Mouse (Mus musculus) macrophage (primary cell): ENCODE measurements around the gene Alx3. TPM values are rescaled to one million over a fixed set of nuclear protein-coding genes. Genes with fewer than 3 reads are reported as not detected.

ENCODE experiments used
- H3K27ac ChIP-seq: fragments of 350-480 bp; formaldehyde crosslinking; 2 replicates; pipeline ENCODE4 v1.9.0; 2021
- H3K36me3 ChIP-seq: fragments of 350-480 bp; formaldehyde crosslinking; 2 replicates; pipeline ENCODE4 v1.9.0; 2021; ENCODE audit errors: inconsistent target
- H3K4me3 ChIP-seq: fragments of 350-480 bp; formaldehyde crosslinking; 2 replicates; pipeline ENCODE4 v1.9.0; 2021; ENCODE audit errors: inconsistent target
- H3K79me2 ChIP-seq: fragments of 350-480 bp; formaldehyde crosslinking; 2 replicates; pipeline ENCODE4 v1.9.0; 2021; ENCODE audit errors: inconsistent target
- WGBS: methylation state at CpG from one replicate; pipeline ENCODE4 v1.1.7; 2026; ENCODE audit warnings: inconsistent platforms; ENCODE audit not compliant: missing documents; 5-methylcytosine and 5-hydroxymethylcytosine counted together
- polyA plus RNA-seq: library from polyadenylated mRNA; stranded (reverse); fragments of 250-400 nt; gene quantifications from 3 replicates; pipeline ENCODE4 v1.2.4, GENCODE M21; 2018; ENCODE audit warnings: inconsistent platforms

Gene Alx3
- polyA plus RNA-seq, 1 experiment from 2014 or later, result not detected

DNA sequence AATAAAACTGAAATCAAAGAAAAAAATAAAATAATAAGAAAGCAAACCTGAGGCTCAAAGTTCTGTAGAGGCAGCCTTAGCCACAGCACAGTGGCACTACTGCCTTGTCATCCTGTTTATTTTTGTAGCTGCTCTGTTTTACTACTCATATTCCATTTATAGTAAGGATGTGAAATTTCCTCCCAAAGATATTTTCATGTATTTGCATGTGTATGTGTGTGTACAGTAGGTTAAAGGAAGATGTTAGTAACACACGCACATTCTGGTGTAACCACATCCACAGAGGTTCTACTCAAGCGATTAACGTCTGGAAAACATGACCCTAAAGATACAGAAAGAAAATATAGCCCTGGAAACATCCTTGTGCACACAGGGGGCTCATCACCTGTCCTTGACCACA, 18.0 kb upstream of the Alx3 start:
- H3K4me3 ChIP-seq, result no peak overlapping the region
- no peaks in the 10 kb centered on the region for H3K79me2 ChIP-seq
- H3K36me3 ChIP-seq, result no peaks in the 10 kb centered on the region
- WGBS, result 89% methylated on average over 3 of the region's 3 CpGs
- no peak overlapping the region for H3K27ac ChIP-seq

DNA sequence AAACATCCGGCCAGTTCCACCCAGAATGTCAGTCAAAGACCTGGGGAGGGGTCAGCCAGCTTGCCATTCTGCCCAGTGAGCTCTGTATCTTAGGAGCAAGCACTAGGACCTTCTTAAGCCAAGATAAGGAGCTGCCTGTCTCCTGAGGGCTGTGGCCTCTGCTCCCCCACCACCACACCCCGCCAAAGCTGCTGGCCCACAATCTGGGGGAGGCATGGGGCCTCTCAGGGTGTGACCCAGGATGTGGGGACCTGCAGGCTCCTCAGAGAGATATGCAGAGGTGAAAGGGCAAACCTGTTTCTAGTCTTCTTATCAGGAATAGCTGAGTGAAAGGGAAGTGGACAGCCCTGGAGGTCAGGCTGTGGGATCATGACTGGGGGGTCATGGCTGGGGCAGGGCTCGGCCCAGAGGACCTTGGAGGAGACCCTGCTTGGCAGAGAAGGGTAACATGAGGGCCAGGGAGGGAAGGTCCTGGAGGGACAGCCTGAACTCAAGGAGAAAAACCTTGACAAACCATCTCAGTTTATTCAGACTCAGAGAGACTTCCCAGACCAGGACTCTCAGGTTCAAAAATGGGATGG, 16.9 kb upstream of the Alx3 start:
- WGBS, result 66% methylated on average over 3 of the region's 3 CpGs
- Histone ChIP-seq H3K4me3 (no peak overlapping the region), H3K79me2 (no peaks in the 10 kb centered on the region), H3K27ac (no peak overlapping the region), H3K36me3 (no peaks in the 10 kb centered on the region)

DNA sequence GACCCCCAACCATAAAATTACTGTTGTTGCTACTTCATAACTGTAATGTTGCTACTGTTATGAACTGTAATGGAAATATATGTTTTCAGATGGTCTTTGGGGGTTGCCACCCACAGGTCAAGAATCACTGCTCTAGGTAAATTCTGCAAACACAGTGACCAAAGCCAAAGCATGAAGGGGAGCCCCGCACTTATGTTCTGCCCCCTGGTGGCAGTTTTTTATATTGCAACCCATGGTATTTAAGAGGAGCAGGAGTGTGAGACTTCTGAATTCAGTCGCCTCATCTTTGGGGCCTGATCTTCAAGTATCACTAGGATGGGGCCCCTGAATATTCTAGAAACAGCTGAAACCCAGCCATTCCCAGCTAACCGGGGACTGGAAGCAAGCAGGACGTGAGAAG, 15.4 kb upstream of the Alx3 start:
- 13% methylated on average over 4 of the region's 4 CpGs for WGBS
- no peaks in the 10 kb centered on the region for H3K36me3 ChIP-seq
- no peak overlapping the region for H3K4me3 ChIP-seq
- H3K27ac ChIP-seq, result no peak overlapping the region
- no peaks in the 10 kb centered on the region for H3K79me2 ChIP-seq

DNA sequence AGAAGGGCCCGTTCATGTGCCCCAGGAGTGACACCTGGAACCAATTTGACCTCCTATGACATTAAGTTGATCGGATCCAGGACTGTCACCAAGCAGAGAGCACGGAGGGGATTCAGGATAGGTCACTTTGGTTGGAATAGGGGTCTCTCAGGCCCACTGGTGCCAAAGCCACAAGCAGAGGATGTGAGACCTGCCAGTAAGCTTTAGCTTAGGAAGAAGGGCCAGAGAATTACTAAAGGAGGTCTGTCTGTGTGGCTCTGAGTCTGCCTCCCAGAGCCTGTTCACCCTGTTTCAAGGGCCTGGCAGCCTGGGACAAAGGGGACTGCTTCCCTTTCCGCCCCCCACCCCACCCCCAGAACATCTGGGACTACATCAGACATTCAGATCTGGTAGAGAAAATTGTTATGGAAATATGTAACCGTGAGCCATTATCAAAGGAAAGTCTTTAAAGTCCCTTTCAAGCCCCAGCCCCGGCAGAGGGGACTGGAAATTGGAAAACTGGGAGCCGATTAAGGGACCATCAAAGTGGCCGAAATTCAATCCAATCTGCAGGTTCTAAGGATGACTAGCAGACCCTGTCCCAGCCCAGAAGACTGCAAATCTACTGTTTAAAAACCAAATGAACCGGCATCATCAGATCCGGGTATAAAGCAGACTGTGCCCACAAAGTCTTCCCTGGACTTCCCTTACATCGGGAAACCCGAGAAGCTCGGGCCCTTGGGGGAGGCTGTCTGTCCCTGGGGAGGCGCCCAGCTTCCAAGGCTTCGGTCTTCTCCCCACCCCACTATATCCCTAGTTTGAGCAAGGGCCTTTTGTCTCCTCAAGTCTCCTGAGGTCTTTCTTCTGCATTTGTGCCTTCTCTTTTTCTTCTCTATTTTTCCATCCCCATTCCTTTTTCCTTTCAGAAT, 13.5 kb upstream of the Alx3 start:
- WGBS, result 12% methylated on average over 15 of the region's 15 CpGs
- Histone ChIP-seq H3K27ac (no peak overlapping the region), H3K4me3 (no peak overlapping the region)

DNA sequence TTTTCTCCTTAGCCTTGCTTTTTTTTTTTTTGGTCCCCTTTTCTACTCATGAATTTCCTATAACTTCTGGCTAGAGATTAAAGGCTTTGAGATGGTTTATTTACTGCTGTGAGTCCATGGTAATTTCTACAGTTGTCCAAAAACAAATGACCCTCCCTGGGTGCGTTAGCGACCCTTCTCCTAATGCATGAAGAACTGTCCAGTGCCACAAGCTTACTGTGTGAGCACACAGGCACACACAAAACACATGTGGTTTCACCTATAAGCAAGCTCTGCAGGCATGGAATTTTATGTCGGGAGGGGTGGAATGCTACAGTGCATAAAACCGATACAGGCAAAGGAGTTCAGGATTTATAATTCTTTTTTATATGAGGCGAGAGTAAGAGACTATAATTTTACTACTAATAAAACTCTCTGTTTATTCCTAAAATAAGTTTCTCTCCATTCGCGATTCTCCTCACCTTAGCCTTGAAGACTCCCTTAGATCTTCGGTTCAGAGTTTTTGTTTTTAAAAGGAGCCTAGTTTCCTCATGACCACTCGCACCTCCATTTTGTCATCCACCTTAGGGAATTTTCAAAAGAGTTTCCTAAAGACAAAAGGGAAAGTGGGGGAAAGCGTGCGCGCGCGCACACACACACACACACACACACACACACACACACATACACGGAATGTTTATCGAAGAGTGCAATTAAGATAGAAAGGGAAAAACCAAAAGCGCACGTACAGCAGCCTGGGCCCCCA, 12.5 kb upstream of the Alx3 start:
- WGBS, result 3% methylated on average over 11 of the region's 18 CpGs
- Histone ChIP-seq H3K36me3 (no peaks in the 10 kb centered on the region), H3K4me3 (no peak overlapping the region), H3K27ac (no peak overlapping the region), H3K79me2 (no peaks in the 10 kb centered on the region)

More for the DNA sequence above, 13.5 kb upstream of the Alx3 start:
- H3K79me2 ChIP-seq, result no peaks in the 10 kb centered on the region
- no peaks in the 10 kb centered on the region for H3K36me3 ChIP-seq

DNA sequence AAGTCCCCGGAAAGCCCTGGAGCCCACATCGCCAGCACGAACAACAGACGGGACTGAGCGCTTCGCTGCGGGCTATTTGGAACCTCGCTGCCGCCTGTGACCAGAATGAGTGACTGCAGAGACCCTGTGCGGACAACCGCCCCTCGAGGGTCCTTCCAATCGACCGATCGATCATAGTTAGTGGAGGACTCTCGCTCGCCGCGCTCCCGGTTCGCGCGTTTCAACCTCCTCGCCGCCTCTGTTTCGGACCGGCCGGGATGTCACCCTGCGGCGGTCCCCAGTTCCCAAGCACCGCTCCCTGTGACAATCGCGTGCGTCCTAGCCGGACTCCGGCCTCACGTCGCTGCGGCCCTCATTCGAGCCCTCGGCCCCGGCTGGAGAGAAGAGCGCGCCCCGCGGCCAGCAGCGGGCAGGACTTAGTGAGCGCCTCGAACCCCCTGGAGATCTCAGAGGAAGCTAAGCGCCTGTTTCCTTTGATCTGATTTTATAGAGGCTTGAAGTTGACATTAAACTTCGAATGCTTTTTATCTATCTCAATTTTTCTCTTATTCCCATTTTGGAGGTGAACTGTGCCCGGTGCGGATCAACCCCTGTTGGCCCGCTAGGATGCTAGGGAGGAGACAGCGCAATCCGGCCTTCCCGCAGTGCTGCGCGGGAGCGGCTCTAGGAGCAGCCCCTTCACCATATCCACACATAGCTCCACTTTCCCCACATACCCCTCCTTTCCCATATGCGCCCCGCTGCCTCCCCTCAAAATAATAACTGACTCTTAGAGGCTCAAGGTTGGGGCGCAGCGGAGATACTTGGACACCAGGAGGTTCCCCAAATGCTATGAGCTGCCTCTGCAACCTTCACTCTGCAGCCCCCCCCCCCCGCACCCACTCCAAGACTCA, 11.7 kb upstream of the Alx3 start:
- 3% methylated on average over 64 of the region's 65 CpGs for WGBS

DNA sequence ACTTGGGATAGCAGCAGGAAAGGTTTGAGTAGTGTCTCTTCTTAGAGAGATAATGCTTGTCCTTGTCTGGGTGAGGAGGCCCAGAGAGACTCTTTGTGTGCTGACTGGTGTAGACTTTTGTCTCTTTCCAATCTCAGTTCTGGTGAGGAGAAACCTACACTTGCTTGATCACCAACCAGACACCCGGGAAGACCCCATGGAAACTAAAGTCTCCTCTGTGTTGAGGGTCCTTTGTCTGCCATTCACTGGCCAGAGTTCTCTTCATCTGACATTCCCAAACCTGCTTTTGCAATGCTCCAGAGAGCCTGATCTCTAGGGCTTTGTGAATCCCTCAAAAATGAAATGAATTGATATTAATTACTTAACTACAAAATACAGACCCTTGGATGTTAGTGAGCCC, 10.9 kb upstream of the Alx3 start:
- Histone ChIP-seq H3K36me3 (no peaks in the 10 kb centered on the region), H3K79me2 (no peaks in the 10 kb centered on the region), H3K27ac (no peak overlapping the region), H3K4me3 (no peak overlapping the region)
- 6% methylated on average over 1 of the region's 1 CpGs for WGBS

More for the DNA sequence above, 11.7 kb upstream of the Alx3 start:
- no peaks in the 10 kb centered on the region for H3K36me3 ChIP-seq
- H3K27ac ChIP-seq, result no peak overlapping the region
- no peaks in the 10 kb centered on the region for H3K79me2 ChIP-seq
- no peak overlapping the region for H3K4me3 ChIP-seq

DNA sequence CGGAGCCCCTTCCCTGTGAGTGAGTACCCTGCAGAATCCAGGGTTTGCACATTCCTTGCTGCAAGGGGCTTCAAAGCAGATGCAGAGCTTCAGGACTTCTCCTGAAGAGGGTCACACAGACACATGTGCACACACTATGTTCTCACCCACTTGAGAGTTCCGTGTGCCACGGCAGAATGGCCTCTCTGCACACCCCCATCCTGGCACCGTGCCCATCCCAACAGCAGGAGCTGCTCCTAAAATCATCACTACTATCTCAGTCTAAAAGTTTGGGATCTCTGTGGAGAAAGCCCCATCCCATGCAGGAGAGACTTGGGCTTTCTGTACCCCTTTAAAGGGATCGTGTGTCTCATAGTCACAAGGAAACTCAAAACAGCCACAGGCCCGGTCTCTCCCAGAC, 8.3 kb upstream of the Alx3 start:
- Histone ChIP-seq H3K27ac (no peak overlapping the region), H3K79me2 (no peaks in the 10 kb centered on the region), H3K36me3 (no peaks in the 10 kb centered on the region), H3K4me3 (no peak overlapping the region)
- 89% methylated on average over 6 of the region's 6 CpGs for WGBS

DNA sequence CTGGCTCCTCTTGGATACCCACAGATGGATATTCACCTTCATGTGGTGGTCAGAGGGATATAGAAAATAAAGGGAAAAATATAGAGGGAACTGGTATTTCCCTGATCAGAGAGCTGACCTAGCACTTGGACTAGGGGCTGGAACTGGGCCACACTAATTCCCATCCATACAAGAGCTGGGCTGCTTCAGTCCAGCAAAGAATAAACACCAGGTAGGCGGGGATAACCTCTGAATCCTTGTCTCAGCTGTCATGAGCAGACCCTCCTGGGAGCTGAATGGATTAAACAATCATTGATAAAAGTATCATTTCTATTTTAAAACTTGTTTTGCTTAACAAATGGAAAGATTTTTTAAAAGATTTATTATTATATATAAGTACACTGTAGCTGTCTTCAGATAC, 3.2 kb upstream of the Alx3 start:
- H3K36me3 ChIP-seq, result no peaks in the 10 kb centered on the region
- WGBS, result 86% methylated on average over 1 of the region's 1 CpGs
- H3K27ac ChIP-seq, result no peak overlapping the region
- H3K4me3 ChIP-seq, result no peak overlapping the region
- H3K79me2 ChIP-seq, result no peaks in the 10 kb centered on the region

DNA sequence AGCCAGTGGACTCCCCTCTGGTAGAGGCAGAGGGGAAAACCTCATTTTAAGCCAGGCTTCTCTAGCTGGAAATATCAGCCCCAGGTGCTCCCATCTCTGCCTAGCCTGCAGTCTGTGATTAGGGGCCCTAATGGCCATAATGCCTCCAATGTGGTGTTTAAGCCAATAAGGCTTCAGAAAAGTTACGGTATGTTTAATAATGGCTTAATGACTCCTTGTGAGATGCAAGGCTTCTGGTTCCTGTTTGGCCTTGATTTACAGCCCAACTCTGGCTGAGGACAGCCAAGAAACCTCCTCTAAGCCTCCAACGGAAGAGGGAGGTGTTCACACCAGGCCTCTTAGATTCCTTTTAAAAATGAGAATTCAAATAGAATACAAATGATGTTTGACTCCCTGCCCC, 1.2 kb upstream of the Alx3 start:
- WGBS, result 20% methylated on average over 2 of the region's 2 CpGs
- no peak overlapping the region for H3K4me3 ChIP-seq
- no peaks in the 10 kb centered on the region for H3K36me3 ChIP-seq
- H3K79me2 ChIP-seq, result no peaks in the 10 kb centered on the region
- H3K27ac ChIP-seq, result no peak overlapping the region

DNA sequence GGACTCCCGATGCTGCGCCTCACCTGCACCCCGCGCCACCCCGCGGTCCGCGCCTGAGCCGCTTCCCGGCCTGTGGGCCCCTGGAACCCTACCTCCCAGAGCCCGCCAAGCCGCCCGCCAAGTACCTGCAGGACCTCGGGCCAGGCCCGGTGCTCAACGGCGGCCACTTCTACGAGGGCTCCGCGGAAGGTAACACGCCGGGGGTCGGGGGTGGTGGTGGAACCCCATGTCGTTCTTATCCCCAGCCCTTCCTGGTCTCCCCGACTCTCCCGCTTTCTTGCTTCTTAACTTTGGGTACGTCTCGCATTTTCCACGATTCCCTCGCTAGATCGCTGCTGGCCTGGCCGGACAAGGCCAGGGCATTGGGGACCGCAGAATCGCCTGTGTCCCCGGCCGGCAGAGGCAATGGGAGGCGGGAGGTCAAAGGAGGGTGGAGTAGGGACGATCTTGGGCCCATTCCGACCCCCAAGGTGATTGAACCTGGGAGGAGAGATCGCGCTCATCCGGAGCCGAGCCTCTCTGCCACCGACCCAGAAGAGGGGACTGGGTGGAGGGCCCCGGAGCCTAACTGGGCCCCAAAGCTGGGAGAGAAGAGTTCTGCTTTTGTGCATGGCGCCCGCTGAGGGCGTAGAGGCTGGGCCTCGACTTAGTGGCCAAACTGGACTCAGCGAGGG, 570 bp downstream of the Alx3 start:
- Histone ChIP-seq H3K4me3 (no peak overlapping the region), H3K27ac (no peak overlapping the region)

DNA sequence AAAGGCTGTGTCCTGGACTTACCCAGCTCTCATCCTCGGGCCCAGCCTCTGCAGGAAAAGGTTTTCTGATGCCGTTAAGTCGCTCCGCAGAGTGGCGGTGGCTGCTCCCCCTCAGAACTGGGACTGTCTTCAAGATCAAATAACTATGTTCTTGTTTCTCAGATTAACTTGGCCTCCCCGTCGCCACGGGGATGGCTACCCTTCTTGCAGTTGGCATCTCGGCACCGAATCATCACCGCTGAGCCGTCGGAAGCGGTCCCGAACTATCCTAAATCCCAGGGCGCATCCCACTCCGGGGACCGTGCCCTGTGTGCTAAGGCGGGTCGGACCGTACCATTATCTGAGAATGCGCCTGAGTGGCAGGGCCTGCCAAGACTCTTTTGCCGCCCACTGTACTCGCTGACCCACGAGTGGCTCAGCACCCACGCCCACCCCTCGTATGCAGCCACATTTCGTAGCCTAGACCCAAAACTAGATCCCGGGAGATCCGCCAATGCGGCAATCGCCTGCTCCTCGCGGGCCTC, 1.2 kb downstream of the Alx3 start:
- Histone ChIP-seq H3K79me2 (no peaks in the 10 kb centered on the region), H3K4me3 (no peak overlapping the region), H3K27ac (no peak overlapping the region), H3K36me3 (no peaks in the 10 kb centered on the region)
- 3% methylated on average over 34 of the region's 34 CpGs for WGBS

More for the DNA sequence above, 570 bp downstream of the Alx3 start:
- Histone ChIP-seq H3K79me2 (no peaks in the 10 kb centered on the region), H3K36me3 (no peaks in the 10 kb centered on the region)
- WGBS, result 3% methylated on average over 49 of the region's 50 CpGs

DNA sequence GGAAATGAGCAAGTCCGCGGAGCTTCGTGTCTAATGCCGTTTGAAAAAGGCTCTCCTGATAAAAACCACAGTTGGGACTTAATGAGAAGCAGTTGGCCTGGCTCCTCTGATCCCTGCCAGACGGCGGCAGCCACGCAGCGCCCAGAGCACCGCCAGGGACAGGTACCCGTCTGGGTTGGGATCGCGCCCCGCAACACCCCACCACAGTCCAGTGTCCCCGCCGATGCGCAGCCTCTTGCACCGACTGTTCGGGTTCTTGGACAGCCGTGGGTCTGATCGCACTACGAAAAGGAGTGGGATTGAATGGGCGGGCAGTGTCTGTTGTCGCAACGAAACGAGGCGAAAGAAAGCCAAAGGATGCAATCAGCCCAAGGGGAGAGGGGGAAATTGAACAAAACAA, 1.7 kb downstream of the Alx3 start:
- H3K79me2 ChIP-seq, result no peaks in the 10 kb centered on the region
- 4% methylated on average over 23 of the region's 26 CpGs for WGBS
- no peak overlapping the region for H3K4me3 ChIP-seq
- no peak overlapping the region for H3K27ac ChIP-seq
- H3K36me3 ChIP-seq, result no peaks in the 10 kb centered on the region
